Comparison of ENCODE assay signal across 26 mouse cellular contexts in genomic region chr4:104432150-104432549, GRCm38 (mm10).
DNase-seq lines count a peak whose midpoint lies in the region; ATAC-seq and TF ChIP-seq lines count a peak whose summit lies in the region.
"Had no signal": no experiment of that assay in that cellular context is flagged by ENCODE, and none has a peak within 500 bp of the region (broad histone marks: within the 10 kb centered on the region; RNA-seq: fewer than 3 reads in every experiment).

No protein-coding gene starts in this region.

- no peak for TF ChIP-seq POLR2A in brain, embryonic 14.5 days (IDR thresholded peaks at IDR 0.05; ENCODE audit: borderline replicate concordance, extremely low read depth, insufficient read depth, insufficient read length, poor library complexity, severe bottlenecking)

- peak; percentile 60 for ATAC-seq in frontal cortex, adult (ENCODE audit: low TSS enrichment)
- ATAC-seq: CD4-positive, CD25-positive, alpha-beta regulatory T cell, adult 4 months; forebrain, embryonic 14.5 days; hindbrain, postnatal 0 days; intestine, embryonic 15.5 days; liver, embryonic 12.5 days; liver, postnatal 0 days had no signal

- no peak for TF ChIP-seq CTCF in layer of hippocampus, adult 2 months (conservative IDR thresholded peaks at IDR 0.05)
- no peak for TF ChIP-seq CTCF in brain, embryonic 14.5 days (IDR thresholded peaks at IDR 0.05; ENCODE audit: borderline replicate concordance, extremely low read depth, insufficient read depth, insufficient read length)

- H3K27ac ChIP-seq in layer of hippocampus, adult 2 months = peak overlapping the region; percentile 32; the same call in 1 of the 2 replicates
- H3K27ac ChIP-seq: embryonic facial prominence, embryonic 10.5 days; embryonic facial prominence, embryonic 15.5 days; intestine, embryonic 15.5 days; liver, embryonic 12.5 days; stomach, embryonic 15.5 days had no signal

- H3K4me3 ChIP-seq in layer of hippocampus, adult 2 months = no peak overlapping the region
- H3K4me3 ChIP-seq: embryonic facial prominence, embryonic 10.5 days; embryonic facial prominence, embryonic 15.5 days; intestine, embryonic 15.5 days; liver, embryonic 12.5 days; megakaryocyte, embryonic 14.5 days; stomach, embryonic 15.5 days had no signal

- DNase-seq in cerebellum, postnatal 10 days = peak; percentile 43
- no peak for DNase-seq in cerebellum, postnatal 4 days (ENCODE audit: low spot score in 2 of 2)
- no peak for DNase-seq in frontal cortex, adult 2 months (ENCODE audit: extremely low spot score in 1 of 2, low spot score in 1 of 2)
- no peak for DNase-seq in layer of hippocampus, adult 2 months (ENCODE audit: low spot score in 2 of 2)
- DNase-seq in layer of hippocampus, adult 18-20 months (ENCODE audit: low spot score in 2 of 2) = no peak
- peak; percentile 47 for DNase-seq in brain, embryonic 14.5 days (ENCODE audit: low read depth)
- DNase-seq in ovary, postnatal 14 days (ENCODE audit: low spot score) = no peak
- DNase-seq: adrenal gland, postnatal 14 days; gastrocnemius, postnatal 10 days; kidney, adult 2 months; kidney, postnatal 36 days; layer of hippocampus, postnatal 36 days; left cerebral cortex, postnatal 4 days; liver, postnatal 0 days; lung, postnatal 36 days; right cerebral cortex, postnatal 25 days had no signal

Comparison
In these comparisons a context has a peak if more than half of its experiments do, and no peak if none do; other contexts are left out.
1. DNase-seq: peak in cerebellum, postnatal 10 days (2 of 2) and brain, embryonic 14.5 days (single experiment); none in cerebellum, postnatal 4 days (0 of 2), frontal cortex, adult 2 months (0 of 2), layer of hippocampus, adult 2 months (0 of 2), layer of hippocampus, adult 18-20 months (0 of 2) and ovary, postnatal 14 days (single experiment).